In genomic region chr11:120229861-120230751, GRCm38 (mm10) we compare ENCODE assay signal across 8 mouse cellular contexts. TPM values are rescaled to one million over a fixed set of nuclear protein-coding genes. Genes with fewer than 3 reads are reported as not detected.
DNase-seq lines count a peak whose midpoint lies in the region; ATAC-seq and TF ChIP-seq lines count a peak whose summit lies in the region.

No protein-coding gene starts in this region.

- H3K4me3 ChIP-seq in spleen, adult 2 months (ENCODE audit: extremely low read depth, insufficient read depth, insufficient read length) = peak overlapping the region; percentile 54
- H3K4me3 ChIP-seq in embryonic facial prominence, embryonic 10.5 days = peak overlapping the region; percentile 85
- H3K4me3 ChIP-seq in heart, embryonic 10.5 days = peak overlapping the region; percentile 89
- H3K4me3 ChIP-seq in kidney, embryonic 14.5 days (ENCODE audit: low read length) = peak overlapping the region; percentile 92
- H3K4me3 ChIP-seq in liver, embryonic 12.5 days = peak overlapping the region; percentile 71
- H3K4me3 ChIP-seq in neural tube, embryonic 13.5 days = peak overlapping the region; percentile 79

- no peak for TF ChIP-seq POLR2A in spleen, adult 2 months (IDR thresholded peaks at IDR 0.05; ENCODE audit: low read depth, low read length)

- H3K27me3 ChIP-seq in spleen, adult 2 months (ENCODE audit: control insufficient read depth, insufficient read depth, low read length) = peaks cover 42% of the 10 kb centered on the region
- 0 out of 2 replicates have a peak, but pooled peaks cover 9% of the 10 kb centered on the region for H3K27me3 ChIP-seq in embryonic facial prominence, embryonic 10.5 days (replicated peaks; ENCODE audit: low read depth, poor library complexity, severe bottlenecking)
- no peaks in the 10 kb centered on the region for H3K27me3 ChIP-seq in heart, embryonic 10.5 days (ENCODE audit: insufficient read depth, poor library complexity, severe bottlenecking)
- H3K27me3 ChIP-seq in kidney, embryonic 14.5 days (ENCODE audit: control insufficient read depth, insufficient read depth, low read length) = no peaks in the 10 kb centered on the region
- H3K27me3 ChIP-seq in liver, embryonic 12.5 days (replicated peaks) = peaks cover 83% of the 10 kb centered on the region
- no peaks in the 10 kb centered on the region for H3K27me3 ChIP-seq in neural tube, embryonic 13.5 days

- peak overlapping the region; percentile 93 for H3K4me2 ChIP-seq in kidney, embryonic 14.5 days (replicated peaks; ENCODE audit: low read depth, low read length)
- H3K4me2 ChIP-seq in liver, embryonic 12.5 days = peak overlapping the region; percentile 97
- H3K4me2 ChIP-seq in neural tube, embryonic 13.5 days = peak overlapping the region; percentile 99

- no peak for ATAC-seq in kidney, embryonic 14.5 days (ENCODE audit: low FRiP score, low TSS enrichment)
- no peak for ATAC-seq in liver, embryonic 12.5 days
- no peak for ATAC-seq in neural tube, embryonic 13.5 days (ENCODE audit: low read depth)

- DNase-seq in spleen, adult 2 months (ENCODE audit: low read depth in 1 of 2, low spot score in 2 of 2) = no peak
- no peak for DNase-seq in spleen, postnatal 14 days (ENCODE audit: low spot score in 2 of 2)
- peak; percentile 75 for DNase-seq in embryonic facial prominence, embryonic 10.5 days (ENCODE audit: low spot score)
- DNase-seq in heart, embryonic 10.5 days (ENCODE audit: low spot score) = no peak
- peak; percentile 68 for DNase-seq in urinary bladder, postnatal 25 days (ENCODE audit: low spot score)

- WGBS in spleen, adult 2 months = 8% methylated on average over 42 of the region's 42 CpGs
- WGBS in embryonic facial prominence, embryonic 10.5 days = 1% methylated on average over 42 of the region's 42 CpGs
- 2% methylated on average over 42 of the region's 42 CpGs for WGBS in heart, embryonic 10.5 days
- WGBS in kidney, embryonic 14.5 days = 1% methylated on average over 42 of the region's 42 CpGs
- 2% methylated on average over 42 of the region's 42 CpGs for WGBS in liver, embryonic 12.5 days (ENCODE audit: insufficient replicate concordance)
- 2% methylated on average over 42 of the region's 42 CpGs for WGBS in neural tube, embryonic 13.5 days

- no peaks in the 10 kb centered on the region for H3K9me3 ChIP-seq in embryonic facial prominence, embryonic 10.5 days
- no peaks in the 10 kb centered on the region for H3K9me3 ChIP-seq in heart, embryonic 10.5 days
- no peaks in the 10 kb centered on the region for H3K9me3 ChIP-seq in kidney, embryonic 14.5 days (ENCODE audit: control insufficient read depth, low read length)
- no peaks in the 10 kb centered on the region for H3K9me3 ChIP-seq in liver, embryonic 12.5 days (replicated peaks)
- H3K9me3 ChIP-seq in neural tube, embryonic 13.5 days = no peaks in the 10 kb centered on the region

- no peaks in the 10 kb centered on the region for H3K36me3 ChIP-seq in spleen, adult 2 months (ENCODE audit: control insufficient read depth, insufficient read depth, low read length)
- no peaks in the 10 kb centered on the region; the same call in 1 of the 2 replicates for H3K36me3 ChIP-seq in embryonic facial prominence, embryonic 10.5 days (replicated peaks)
- no peaks in the 10 kb centered on the region for H3K36me3 ChIP-seq in heart, embryonic 10.5 days
- H3K36me3 ChIP-seq in kidney, embryonic 14.5 days (ENCODE audit: control insufficient read depth, insufficient read depth, low read length) = peaks cover 3% of the 10 kb centered on the region; the same call in 1 of the 2 replicates
- no peaks in the 10 kb centered on the region for H3K36me3 ChIP-seq in liver, embryonic 12.5 days
- H3K36me3 ChIP-seq in neural tube, embryonic 13.5 days = no peaks in the 10 kb centered on the region

- H3K9ac ChIP-seq in kidney, embryonic 14.5 days (ENCODE audit: low read depth, low read length) = peak overlapping the region; percentile 99
- peak overlapping the region; percentile 80 for H3K9ac ChIP-seq in liver, embryonic 12.5 days
- H3K9ac ChIP-seq in neural tube, embryonic 13.5 days = peak overlapping the region; percentile 98

- peaks cover 11% of the 10 kb centered on the region for H3K4me1 ChIP-seq in spleen, adult 2 months (ENCODE audit: control insufficient read depth, insufficient read depth, insufficient read length)
- peaks cover 71% of the 10 kb centered on the region for H3K4me1 ChIP-seq in embryonic facial prominence, embryonic 10.5 days
- peaks cover 57% of the 10 kb centered on the region for H3K4me1 ChIP-seq in heart, embryonic 10.5 days
- H3K4me1 ChIP-seq in kidney, embryonic 14.5 days (ENCODE audit: control insufficient read depth, insufficient read depth, low read length) = peaks cover 53% of the 10 kb centered on the region
- H3K4me1 ChIP-seq in liver, embryonic 12.5 days = peaks cover 93% of the 10 kb centered on the region
- peaks cover 59% of the 10 kb centered on the region for H3K4me1 ChIP-seq in neural tube, embryonic 13.5 days (replicated peaks)

- TF ChIP-seq CTCF in spleen, adult 2 months (IDR thresholded peaks at IDR 0.05; ENCODE audit: extremely low read depth, insufficient read depth, insufficient read length, insufficient replicate concordance) = no peak

- H3K27ac ChIP-seq in spleen, adult 2 months (ENCODE audit: insufficient read depth, low read length) = peak overlapping the region; percentile 43
- H3K27ac ChIP-seq in embryonic facial prominence, embryonic 10.5 days (replicated peaks) = peak overlapping the region; percentile 99
- H3K27ac ChIP-seq in heart, embryonic 10.5 days = peak overlapping the region; percentile 98
- peak overlapping the region; percentile 97 for H3K27ac ChIP-seq in kidney, embryonic 14.5 days (ENCODE audit: low read depth, low read length)
- peak overlapping the region; percentile 61 for H3K27ac ChIP-seq in liver, embryonic 12.5 days
- H3K27ac ChIP-seq in neural tube, embryonic 13.5 days (replicated peaks) = peak overlapping the region; percentile 99

RNA-seq across cellular contexts. Expression of gene Bahcc1, which starts 2.6 kb away (rescaled TPM):
- polyA plus RNA-seq in spleen, adult 2 months (2012; rRNA removed) = 3.6 and 4.0 TPM in 2 replicates
- 18.0 and 18.4 TPM in 2 replicates for polyA plus RNA-seq in embryonic facial prominence, embryonic 10.5 days (2016; fragmentation: Nextera tagmentation; extraction: Ambion mirVana)
- polyA plus RNA-seq in heart, embryonic 10.5 days (2016; fragmentation: Nextera tagmentation; extraction: Ambion mirVana) = 7.7 and 12.9 TPM in 2 replicates
- polyA plus RNA-seq in kidney, embryonic 14.5 days (2014; fragmentation: Nextera tagmentation; extraction: Ambion mirVana) = 20.3 and 27.2 TPM in 2 replicates
- 3.0 and 3.5 TPM in 2 replicates for polyA plus RNA-seq in liver, embryonic 12.5 days (2016; fragmentation: Nextera tagmentation; extraction: Ambion mirVana)
- 13.6 and 15.3 TPM in 2 replicates for polyA plus RNA-seq in neural tube, embryonic 13.5 days (2015; fragmentation: Nextera tagmentation; extraction: Ambion mirVana)

Comparison
In these comparisons a context has a peak if more than half of its experiments do, and no peak if none do; other contexts are left out.
1. DNase-seq: peak in embryonic facial prominence, embryonic 10.5 days (single experiment) and urinary bladder, postnatal 25 days (single experiment); none in spleen, adult 2 months (0 of 2), spleen, postnatal 14 days (0 of 2) and heart, embryonic 10.5 days (single experiment).
2. H3K27ac ChIP-seq: peak in every context shown above with its lines; median percentile 99 in embryonic facial prominence, embryonic 10.5 days; 99 in neural tube, embryonic 13.5 days; 98 in heart, embryonic 10.5 days; 97 in kidney, embryonic 14.5 days; 61 in liver, embryonic 12.5 days; 43 in spleen, adult 2 months.
3. Peak in every context shown above with its lines, with median percentiles within 50 percentile points of each other: H3K4me3 ChIP-seq, H3K4me2 ChIP-seq and H3K9ac ChIP-seq.